ENCODE assay signal across 10 mouse cellular contexts in the genomic region with DNA sequence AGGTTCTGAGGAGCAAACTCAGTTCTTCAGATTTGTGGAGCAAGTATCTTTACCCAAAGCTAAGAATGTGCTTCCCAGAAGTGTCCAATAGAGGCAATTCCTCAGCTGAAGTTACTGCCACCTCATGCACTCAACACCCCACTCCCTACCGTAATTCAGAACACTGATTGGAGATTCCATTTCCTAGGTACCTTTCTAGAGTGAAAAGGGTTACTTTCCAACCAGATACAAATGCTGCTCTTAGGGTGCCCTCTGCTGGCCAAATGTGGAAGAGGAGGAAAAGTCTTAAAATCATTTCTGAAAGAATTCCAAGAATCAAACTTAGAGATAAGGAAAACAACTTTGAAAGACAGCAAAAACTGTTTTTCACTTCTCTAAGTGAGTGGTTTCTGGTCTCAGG. TPM values are rescaled to one million over a fixed set of nuclear protein-coding genes. Genes with fewer than 3 reads are reported as not detected.
DNase-seq lines count a peak whose midpoint lies in the region; ATAC-seq and TF ChIP-seq lines count a peak whose summit lies in the region.
"Had no signal": no experiment of that assay in that cellular context is flagged by ENCODE, and none has a peak within 500 bp of the region (broad histone marks: within the 10 kb centered on the region; RNA-seq: fewer than 3 reads in every experiment).

No protein-coding gene starts in this region.

- intact Hi-C loops in gastrocnemius, postnatal 36 days (cut with DNase I): no loop called here

- no peak overlapping the region for H3K4me3 ChIP-seq in G1E (ENCODE audit: low read depth, low read length)
- no peak overlapping the region for H3K4me3 ChIP-seq in liver, embryonic 14.5 days (ENCODE audit: insufficient read depth in 1 of 2, low read depth in 2 of 2, low read length in 2 of 2)

- no peaks in the 10 kb centered on the region for H3K9me3 ChIP-seq in G1E (replicated peaks)
- H3K9me3 ChIP-seq in liver, embryonic 14.5 days (ENCODE audit: control insufficient read depth, low read length): no peaks in the 10 kb centered on the region

- no peak for TF ChIP-seq EP300 in liver, embryonic 14.5 days (IDR thresholded peaks at IDR 0.05; ENCODE audit: low read depth)

- H3K27me3 ChIP-seq in G1E (ENCODE audit: insufficient read depth, low read length): peaks cover 3% of the 10 kb centered on the region
- no peaks in the 10 kb centered on the region for H3K27me3 ChIP-seq in liver, embryonic 14.5 days (ENCODE audit: control insufficient read depth, insufficient read depth, low read length)

- no peak overlapping the region for H3K4me2 ChIP-seq in liver, embryonic 14.5 days (ENCODE audit: low read depth)

- no peak overlapping the region for H3K9ac ChIP-seq in liver, embryonic 14.5 days (replicated peaks)

- H3K27ac ChIP-seq in liver, embryonic 14.5 days: no peak overlapping the region

- H3K4me1 ChIP-seq in G1E (ENCODE audit: insufficient read depth, low read depth, low read length): no peaks in the 10 kb centered on the region
- no peaks in the 10 kb centered on the region for H3K4me1 ChIP-seq in liver, embryonic 14.5 days (replicated peaks; ENCODE audit: control insufficient read depth in 2 of 2, insufficient read depth in 2 of 2, low read length in 1 of 2)

- H3K36me3 ChIP-seq in G1E (replicated peaks): no peaks in the 10 kb centered on the region
- no peaks in the 10 kb centered on the region for H3K36me3 ChIP-seq in liver, embryonic 14.5 days (replicated peaks; ENCODE audit: control insufficient read depth, insufficient read depth, low read depth)

- peak; percentile 39; the same call in 1 of the 2 replicates for TF ChIP-seq CTCF in G1E (IDR thresholded peaks at IDR 0.05; ENCODE audit: low read depth, low read length)
- TF ChIP-seq CTCF in liver, embryonic 14.5 days (IDR thresholded peaks at IDR 0.05; ENCODE audit: low read depth): peak; percentile 76

- no peak for ATAC-seq in G1E (ENCODE audit: extremely low read depth, insufficient number of reproducible peaks, low FRiP score, poor library complexity, severe bottlenecking)
- no peak for ATAC-seq in liver, embryonic 14.5 days (ENCODE audit: insufficient read depth)

- WGBS in liver, embryonic 14.5 days (ENCODE audit: insufficient replicate concordance): 3% methylated on average over 1 of the region's 1 CpGs

- DNase-seq in 416B (ENCODE audit: low read depth) (peak; percentile 69), G1E (ENCODE audit: low spot score) (no peak)
- DNase-seq in cerebellum, adult 9-10 months: peak; percentile 71
- peak; percentile 31 to 52 for DNase-seq in gastrocnemius, postnatal 36 days
- peak; percentile 60 to 88 for DNase-seq in kidney, postnatal 25 days
- peak; percentile 31 to 47 (median 34) for DNase-seq in liver, embryonic 14.5 days (ENCODE audit: low read depth in 3 of 3, low spot score in 3 of 3)
- DNase-seq in ovary, postnatal 14 days (ENCODE audit: low spot score): peak; percentile 80
- peak; percentile 74 for DNase-seq in urinary bladder, postnatal 25 days (ENCODE audit: low spot score)

RNA-seq across cellular contexts. Expression of a gene that starts 4.3 kb away (rescaled TPM):
- total RNA-seq in G1E (2014; fragmentation: Nextera tagmentation) (not detected in 2 replicates), G1E (2017) (0.22 TPM in 1 of 2 replicates, not detected in the other)
- polyA plus RNA-seq in G1E (2012): not detected in 2 replicates
- total RNA-seq in gastrocnemius, postnatal 36 days (2021): not detected
- polyA plus RNA-seq in liver, embryonic 14.5 days (2012; rRNA removed): not detected in 2 replicates
- not detected in 2 replicates for polyA plus RNA-seq in liver, embryonic 14.5 days (2014; fragmentation: Nextera tagmentation; extraction: Ambion mirVana)
- polyA plus RNA-seq: heart, embryonic 16.5 days; stomach, embryonic 14.5 days had no signal

RNA-seq across cellular contexts. Expression of a gene that starts 35.8 kb away (rescaled TPM):
- total RNA-seq in G1E (2014; fragmentation: Nextera tagmentation) (not detected in 2 replicates), G1E (2017) (0.11 TPM in 1 of 2 replicates, not detected in the other)
- not detected in 2 replicates for polyA plus RNA-seq in G1E (2012)
- under 1 TPM; 0.30 to 0.46 TPM for total RNA-seq in gastrocnemius, postnatal 36 days (2021)
- 3.3 and 3.7 TPM in 2 replicates for polyA plus RNA-seq in liver, embryonic 14.5 days (2012; rRNA removed)
- 6.7 and 7.2 TPM in 2 replicates for polyA plus RNA-seq in liver, embryonic 14.5 days (2014; fragmentation: Nextera tagmentation; extraction: Ambion mirVana)

RNA-seq across cellular contexts. Expression of a gene that starts 59.7 kb away (rescaled TPM):
- total RNA-seq in G1E (2014; fragmentation: Nextera tagmentation) (37.2 and 38.6 TPM in 2 replicates), G1E (2017) (47.2 and 51.7 TPM in 2 replicates)
- 6.6 and 7.0 TPM in 2 replicates for polyA plus RNA-seq in G1E (2012)
- 10 to 100 TPM; 19.6 to 22.3 TPM for total RNA-seq in gastrocnemius, postnatal 36 days (2021)
- 11.7 and 15.2 TPM in 2 replicates for polyA plus RNA-seq in liver, embryonic 14.5 days (2012; rRNA removed)
- polyA plus RNA-seq in liver, embryonic 14.5 days (2014; fragmentation: Nextera tagmentation; extraction: Ambion mirVana): 23.5 and 26.5 TPM in 2 replicates
